Mouse (Mus musculus): ENCODE measurements around the gene Rasl10b.

GRCm38 (mm10) chr11:83408242-83408641 is 695 bp upstream of the Rasl10b start:
- no peak for TF ChIP-seq CTCF (IDR thresholded peaks at IDR 0.05; ENCODE audit: borderline replicate concordance, insufficient read depth, low read length)
- TF ChIP-seq POLR2A (IDR thresholded peaks at IDR 0.05; ENCODE audit: low read depth, low read length), result no peak
